Mouse (Mus musculus) cerebellum, postnatal 36 days (tissue): ENCODE measurements around the gene Gm43518.

ENCODE experiments used
- DNase-seq, 2 experiments: peaks; one replicate each; pipeline ENCODE4 v3.0.0; 2021 to 2022; ENCODE audit warnings: mixed read lengths in 2 of 2

Gm43518 gene

GRCm38 (mm10) chr5:123979221-123979979, 52.2 kb downstream of the Gm43518 start:
- DNase-seq, result no peak

GRCm38 (mm10) chr5:123979980-123980369, 52.8 kb downstream of the Gm43518 start:
- DNase-seq, result no peak

DNA sequence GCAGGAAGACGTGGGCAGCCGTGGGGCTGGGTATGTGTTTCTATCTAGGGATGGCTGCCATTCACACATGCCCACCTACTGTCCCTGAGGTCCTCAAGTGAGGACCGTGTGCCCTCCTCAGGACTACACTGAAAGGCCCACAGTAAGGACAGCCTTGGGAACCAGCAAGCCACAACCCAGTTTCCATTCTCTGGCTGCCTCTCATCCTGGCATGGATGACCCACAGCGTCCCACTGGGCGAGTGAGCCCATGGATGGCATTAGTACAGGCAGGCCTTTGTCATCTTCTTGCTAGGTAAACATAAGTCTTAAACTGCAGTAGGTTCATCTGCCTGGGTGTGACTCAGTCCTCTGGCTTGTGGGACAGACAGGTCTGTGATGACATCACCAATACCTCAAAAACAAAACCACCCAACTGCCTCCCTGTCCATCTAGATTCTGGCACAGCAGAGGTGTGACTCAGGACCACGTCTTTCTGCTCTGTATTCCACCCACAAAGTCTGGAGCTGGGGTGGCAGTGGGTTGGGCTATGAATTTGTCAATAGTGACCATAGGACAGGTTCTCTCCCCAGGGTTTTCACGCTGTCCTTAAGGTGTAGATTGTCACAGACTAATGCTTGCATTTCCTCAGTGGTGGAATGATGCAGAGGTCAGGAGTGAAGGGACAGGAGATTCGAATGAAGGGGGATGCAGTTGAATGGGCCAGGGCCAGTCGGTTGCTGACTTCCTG, 53.5 kb downstream of the Gm43518 start:
- DNase-seq, result no peak

- no peak for DNase-seq
Measured at GRCm38 (mm10) chr5:123981250-123981554, 54.0 kb downstream of the Gm43518 start.

DNA sequence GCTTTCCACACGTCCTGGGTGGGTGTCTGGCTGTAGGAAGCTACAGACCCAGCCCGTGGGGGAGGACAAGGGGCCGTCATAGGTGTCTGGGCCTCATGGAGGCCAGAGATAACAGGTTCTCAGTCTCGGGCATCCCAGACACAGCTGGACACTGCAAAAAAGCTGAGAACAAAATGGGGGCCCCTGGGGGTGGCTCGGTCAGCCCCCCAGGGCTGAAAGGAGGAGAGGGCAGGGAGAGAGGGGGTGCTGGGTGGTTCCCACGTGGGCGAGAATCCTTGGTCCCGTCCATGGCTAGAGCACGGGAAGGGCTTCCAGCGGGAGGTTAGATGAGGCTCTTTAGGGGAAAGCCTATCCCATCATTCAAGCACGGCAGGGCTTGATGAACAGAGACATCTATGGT, 55.6 kb downstream of the Gm43518 start:
- no peak for DNase-seq

- no peak for DNase-seq
Measured at GRCm38 (mm10) chr5:123985434-123985833, 58.2 kb downstream of the Gm43518 start.

DNA sequence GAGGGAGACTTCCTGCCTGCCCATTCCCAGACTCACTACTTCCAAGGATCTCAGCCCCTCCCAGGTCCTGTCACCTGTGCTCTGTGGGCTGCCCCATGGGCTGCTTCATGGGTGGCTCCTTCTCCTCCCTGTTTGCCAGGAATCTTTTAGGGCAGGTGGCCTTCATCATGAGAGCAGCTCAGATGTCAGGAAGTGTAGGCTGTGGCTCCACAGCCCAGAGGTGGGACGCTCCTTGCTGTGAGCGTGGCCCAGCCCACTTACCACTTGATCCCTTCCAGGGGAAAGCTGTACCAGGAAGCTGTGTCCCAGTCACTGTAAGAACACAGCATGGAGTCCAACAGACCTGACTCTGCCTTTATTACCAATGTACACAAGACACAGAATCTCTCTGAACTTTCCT, 59.7 kb downstream of the Gm43518 start:
- DNase-seq, result no peak

GRCm38 (mm10) chr5:123987511-123987910, 60.3 kb downstream of the Gm43518 start:
- DNase-seq, result no peak
